ENCODE assay signal across 8 mouse cellular contexts in the genomic region with DNA sequence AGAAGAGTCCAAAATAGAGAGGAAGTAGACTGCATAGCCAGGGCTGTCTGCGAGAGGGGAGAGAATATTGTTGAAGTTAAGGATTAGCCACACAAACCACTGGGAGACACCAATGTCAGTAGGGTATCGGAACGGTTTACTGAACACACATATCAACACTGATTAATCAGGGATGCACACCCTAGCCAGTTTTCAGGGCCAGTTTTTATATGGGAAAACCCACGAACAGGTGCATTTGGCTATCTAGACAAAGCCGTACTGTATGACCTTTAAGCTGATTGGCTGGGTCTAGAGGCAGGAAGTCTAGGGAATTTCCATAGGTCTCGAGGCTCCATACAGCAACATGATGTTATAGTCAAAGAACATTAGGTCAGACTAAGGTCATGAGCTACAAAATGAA. TPM values are rescaled to one million over a fixed set of nuclear protein-coding genes. Genes with fewer than 3 reads are reported as not detected.
DNase-seq lines count a peak whose midpoint lies in the region; ATAC-seq and TF ChIP-seq lines count a peak whose summit lies in the region.

No protein-coding gene starts in this region.

- no peaks in the 10 kb centered on the region for H3K36me3 ChIP-seq in lung, embryonic 15.5 days

- no peak for ATAC-seq in lung, embryonic 15.5 days (ENCODE audit: borderline replicate concordance, extremely low read depth, low FRiP score, low TSS enrichment)
- no peak for ATAC-seq in frontal cortex, adult (ENCODE audit: low TSS enrichment)

- TF ChIP-seq POLR2A in bone marrow macrophage, adult 2 months (IDR thresholded peaks at IDR 0.05; ENCODE audit: borderline replicate concordance, low read depth, low read length) = no peak
- no peak for TF ChIP-seq POLR2A in cerebellum, adult 2 months (IDR thresholded peaks at IDR 0.05; ENCODE audit: borderline replicate concordance, insufficient read depth, low read length)

- H3K9ac ChIP-seq in lung, embryonic 15.5 days = peak overlapping the region; percentile 48

- H3K27me3 ChIP-seq in lung, embryonic 15.5 days = no peaks in the 10 kb centered on the region
- H3K27me3 ChIP-seq in cerebellum, adult 2 months (ENCODE audit: control insufficient read depth, insufficient read depth, low read length) = no peaks in the 10 kb centered on the region

- TF ChIP-seq CTCF in bone marrow macrophage, adult 2 months (IDR thresholded peaks at IDR 0.05; ENCODE audit: low read depth, low read length) = no peak
- no peak for TF ChIP-seq CTCF in cerebellum, adult 2 months (IDR thresholded peaks at IDR 0.05; ENCODE audit: borderline replicate concordance, insufficient read depth, low read depth, low read length)

- peak overlapping the region; percentile 78 for H3K4me2 ChIP-seq in lung, embryonic 15.5 days

- peak overlapping the region; percentile 85 for H3K4me3 ChIP-seq in lung, embryonic 15.5 days
- peak overlapping the region; percentile 64 for H3K4me3 ChIP-seq in bone marrow macrophage, adult 2 months (ENCODE audit: insufficient read depth, low read length)
- no peak overlapping the region for H3K4me3 ChIP-seq in cerebellum, adult 2 months (replicated peaks; ENCODE audit: insufficient read depth, low read depth, low read length)

- H3K27ac ChIP-seq in lung, embryonic 15.5 days = peak overlapping the region; percentile 89
- peak overlapping the region; percentile 76 for H3K27ac ChIP-seq in bone marrow macrophage, adult 2 months (ENCODE audit: insufficient read depth, low read depth, low read length)
- no peak overlapping the region for H3K27ac ChIP-seq in cerebellum, adult 2 months (ENCODE audit: insufficient read depth, low read length)

- WGBS in lung, embryonic 15.5 days = 28% methylated on average over 6 of the region's 6 CpGs
- 14% methylated on average over 6 of the region's 6 CpGs for WGBS in cerebellum, adult 2 months

- H3K4me1 ChIP-seq in lung, embryonic 15.5 days = peaks cover 24% of the 10 kb centered on the region
- H3K4me1 ChIP-seq in bone marrow macrophage, adult 2 months (ENCODE audit: control insufficient read depth, insufficient read depth, low read length) = peaks cover 15% of the 10 kb centered on the region
- peaks cover 13% of the 10 kb centered on the region for H3K4me1 ChIP-seq in cerebellum, adult 2 months (ENCODE audit: control insufficient read depth, insufficient read depth, low read length)

- H3K9me3 ChIP-seq in lung, embryonic 15.5 days = no peaks in the 10 kb centered on the region

- no peak for DNase-seq in lung, adult 18-20 months
- DNase-seq in induced T-regulatory cell, adult 2 months (ENCODE audit: low read depth) = peak; percentile 91
- peak; percentile 83 for DNase-seq in naive thymus-derived CD4-positive, alpha-beta T cell, adult 2 months (ENCODE audit: low read depth)
- DNase-seq in adrenal gland, postnatal 4 days (ENCODE audit: low spot score in 2 of 2) = no peak
- DNase-seq in cerebellum, adult 2 months = no peak

RNA-seq across cellular contexts. Expression of a gene that starts 0.8 kb away (rescaled TPM):
- polyA plus RNA-seq in lung, embryonic 15.5 days (2015; fragmentation: Nextera tagmentation; extraction: Ambion mirVana) = 18.2 and 19.5 TPM in 2 replicates
- polyA plus RNA-seq in bone marrow macrophage, adult 2 months (2012; ENCODE audit: insufficient read depth, insufficient read length, missing spikeins) = 4.5 and 4.6 TPM in 2 replicates
- total RNA-seq in adrenal gland, postnatal 4 days (2021) = 10 to 100 TPM; 12.4 to 15.0 TPM
- polyA plus RNA-seq in cerebellum, adult 2 months (2012; rRNA removed) = 21.9 and 23.8 TPM in 2 replicates

RNA-seq across cellular contexts. Expression of a gene that starts 1.3 kb away (rescaled TPM):
- polyA plus RNA-seq in lung, embryonic 15.5 days (2015; fragmentation: Nextera tagmentation; extraction: Ambion mirVana) = 1.9 TPM in 1 of 2 replicates, not detected in the other
- not detected in 2 replicates for polyA plus RNA-seq in bone marrow macrophage, adult 2 months (2012; ENCODE audit: insufficient read depth, insufficient read length, missing spikeins)
- total RNA-seq in adrenal gland, postnatal 4 days (2021) = 1 to 10 TPM; 1.4 to 1.7 TPM
- polyA plus RNA-seq in cerebellum, adult 2 months (2012; rRNA removed) = 0.57 and 0.73 TPM in 2 replicates

RNA-seq across cellular contexts. Expression of a gene that starts 8.3 kb away (rescaled TPM):
- 25.1 and 29.5 TPM in 2 replicates for polyA plus RNA-seq in lung, embryonic 15.5 days (2015; fragmentation: Nextera tagmentation; extraction: Ambion mirVana)
- 1.2 TPM in 1 of 2 replicates, not detected in the other for polyA plus RNA-seq in bone marrow macrophage, adult 2 months (2012; ENCODE audit: insufficient read depth, insufficient read length, missing spikeins)
- total RNA-seq in adrenal gland, postnatal 4 days (2021) = 10 to 100 TPM; 40.1 to 60.6 TPM
- 63.4 and 63.8 TPM in 2 replicates for polyA plus RNA-seq in cerebellum, adult 2 months (2012; rRNA removed)

RNA-seq across cellular contexts. Expression of a gene that starts 14.3 kb away (rescaled TPM):
- 76.6 and 78.7 TPM in 2 replicates for polyA plus RNA-seq in lung, embryonic 15.5 days (2015; fragmentation: Nextera tagmentation; extraction: Ambion mirVana)
- 32.8 and 39.9 TPM in 2 replicates for polyA plus RNA-seq in bone marrow macrophage, adult 2 months (2012; ENCODE audit: insufficient read depth, insufficient read length, missing spikeins)
- total RNA-seq in adrenal gland, postnatal 4 days (2021) = 10 to 100 TPM; 58.1 to 59.4 TPM
- polyA plus RNA-seq in cerebellum, adult 2 months (2012; rRNA removed) = 197 and 214 TPM in 2 replicates

RNA-seq across cellular contexts. Expression of a gene that starts 31.3 kb away (rescaled TPM):
- 18.6 and 18.8 TPM in 2 replicates for polyA plus RNA-seq in lung, embryonic 15.5 days (2015; fragmentation: Nextera tagmentation; extraction: Ambion mirVana)
- polyA plus RNA-seq in bone marrow macrophage, adult 2 months (2012; ENCODE audit: insufficient read depth, insufficient read length, missing spikeins) = 0.49 and 1.7 TPM in 2 replicates
- total RNA-seq in adrenal gland, postnatal 4 days (2021) = 10 to 100 TPM; 50.8 to 59.8 TPM
- polyA plus RNA-seq in cerebellum, adult 2 months (2012; rRNA removed) = 726 and 810 TPM in 2 replicates

Comparison
In these comparisons a context has a peak if more than half of its experiments do, and no peak if none do; other contexts are left out.
1. DNase-seq: peak in induced T-regulatory cell, adult 2 months (single experiment) and naive thymus-derived CD4-positive, alpha-beta T cell, adult 2 months (single experiment); none in lung, adult 18-20 months (0 of 2), adrenal gland, postnatal 4 days (0 of 2) and cerebellum, adult 2 months (0 of 2).
2. RNA of a gene that starts 8.3 kb away (polyA plus RNA-seq): 63.4 to 63.8 TPM in cerebellum, adult 2 months and 25.1 to 29.5 TPM in lung, embryonic 15.5 days; 1.2 TPM in bone marrow macrophage, adult 2 months; every median in the first group is over 10 times any median in the second.